Mouse (Mus musculus): ENCODE results near the gene Gm20662. TPM values are rescaled to one million over a fixed set of nuclear protein-coding genes. Genes with fewer than 3 reads are reported as not detected.

The Gm20662 gene
- total RNA-seq, 2 experiments from 2014 or later, result not detected

GRCm38 (mm10) chr9:107971690-107972541, 24.2 kb upstream of the Gm20662 start:
- ATAC-seq (replicated peaks; ENCODE audit: low FRiP score, low TSS enrichment, poor library complexity, severe bottlenecking), result peak; percentile 79

GRCm38 (mm10) chr9:107974491-107975171, 21.5 kb upstream of the Gm20662 start:
- ATAC-seq (replicated peaks; ENCODE audit: low FRiP score, low TSS enrichment, poor library complexity, severe bottlenecking), result peak; percentile 49

- ATAC-seq (replicated peaks; ENCODE audit: low FRiP score, low TSS enrichment, poor library complexity, severe bottlenecking), result peak; percentile 62
These were observed 20.5 kb upstream of the Gm20662 start, which contains the start of gene Uba7 for GRCm38 (mm10) chr9:107975399-107976386. TSS of gene Uba7 (plus strand) at chr9:107975505.

- no peak for ATAC-seq (replicated peaks; ENCODE audit: low FRiP score, low TSS enrichment, poor library complexity, severe bottlenecking)
These were observed 17.3 kb upstream of the Gm20662 start for GRCm38 (mm10) chr9:107978815-107979214.

GRCm38 (mm10) chr9:107981684-107982605, 14.2 kb upstream of the Gm20662 start:
- ATAC-seq (replicated peaks; ENCODE audit: low FRiP score, low TSS enrichment, poor library complexity, severe bottlenecking), result no peak

- ATAC-seq (replicated peaks; ENCODE audit: low FRiP score, low TSS enrichment, poor library complexity, severe bottlenecking), result peak; percentile 72
These were observed 13.3 kb upstream of the Gm20662 start, which contains the start of gene Gm20661 for GRCm38 (mm10) chr9:107982681-107983346. TSS of gene Gm20661 (plus strand) at chr9:107983058.

GRCm38 (mm10) chr9:107983421-107983890, 12.7 kb upstream of the Gm20662 start:
- ATAC-seq (replicated peaks; ENCODE audit: low FRiP score, low TSS enrichment, poor library complexity, severe bottlenecking), result no peak

GRCm38 (mm10) chr9:107984052-107984753, 11.9 kb upstream of the Gm20662 start:
- no peak for ATAC-seq (replicated peaks; ENCODE audit: low FRiP score, low TSS enrichment, poor library complexity, severe bottlenecking)

- no peak for ATAC-seq (replicated peaks; ENCODE audit: low FRiP score, low TSS enrichment, poor library complexity, severe bottlenecking)
These were observed 11.4 kb upstream of the Gm20662 start for GRCm38 (mm10) chr9:107984754-107985055.

GRCm38 (mm10) chr9:107985131-107986119, 10.7 kb upstream of the Gm20662 start, which contains the start of gene Inka1:
TSS of gene Inka1 (minus strand) at chr9:107985879.
- peak; percentile 66 for ATAC-seq (replicated peaks; ENCODE audit: low FRiP score, low TSS enrichment, poor library complexity, severe bottlenecking)

GRCm38 (mm10) chr9:107986376-107986775, 9.8 kb upstream of the Gm20662 start:
- 0 out of 2 replicates have a peak, but pooled peaks have one; percentile 24 for ATAC-seq (replicated peaks; ENCODE audit: low FRiP score, low TSS enrichment, poor library complexity, severe bottlenecking)

- ATAC-seq (replicated peaks; ENCODE audit: low FRiP score, low TSS enrichment, poor library complexity, severe bottlenecking), result no peak
These were observed 8.2 kb upstream of the Gm20662 start for GRCm38 (mm10) chr9:107987950-107988349.

GRCm38 (mm10) chr9:107992197-107992596, 4.0 kb upstream of the Gm20662 start, which contains the start of gene Cdhr4:
TSS of gene Cdhr4 (plus strand) at chr9:107992497.
- no peak for ATAC-seq (replicated peaks; ENCODE audit: low FRiP score, low TSS enrichment, poor library complexity, severe bottlenecking)

- ATAC-seq (replicated peaks; ENCODE audit: low FRiP score, low TSS enrichment, poor library complexity, severe bottlenecking), result no peak
These were observed 3.1 kb upstream of the Gm20662 start for GRCm38 (mm10) chr9:107993013-107993412.

- ATAC-seq (replicated peaks; ENCODE audit: low FRiP score, low TSS enrichment, poor library complexity, severe bottlenecking), result no peak
These were observed 1.7 kb upstream of the Gm20662 start for GRCm38 (mm10) chr9:107994464-107994863.

GRCm38 (mm10) chr9:107995513-107995912, 636 bp upstream of the Gm20662 start:
- ATAC-seq (replicated peaks; ENCODE audit: low FRiP score, low TSS enrichment, poor library complexity, severe bottlenecking), result no peak

Data from megakaryocyte-erythroid progenitor cell, adult 5-6 weeks (primary cell).